Mouse (Mus musculus) heart, adult 11 months (tissue): Measurements from ENCODE around the gene Ric3.

Source experiments
- DNase-seq: peaks from one replicate; pipeline ENCODE4 v3.0.0; 2022

Gene Ric3

GRCm38 (mm10) chr7:109039445-109039844 lies 43.7 kb downstream of the Ric3 start:
- DNase-seq, result peak; percentile 66

- peak; percentile 11 for DNase-seq
These were observed 44.1 kb downstream of the Ric3 start for GRCm38 (mm10) chr7:109038987-109039386.

DNA sequence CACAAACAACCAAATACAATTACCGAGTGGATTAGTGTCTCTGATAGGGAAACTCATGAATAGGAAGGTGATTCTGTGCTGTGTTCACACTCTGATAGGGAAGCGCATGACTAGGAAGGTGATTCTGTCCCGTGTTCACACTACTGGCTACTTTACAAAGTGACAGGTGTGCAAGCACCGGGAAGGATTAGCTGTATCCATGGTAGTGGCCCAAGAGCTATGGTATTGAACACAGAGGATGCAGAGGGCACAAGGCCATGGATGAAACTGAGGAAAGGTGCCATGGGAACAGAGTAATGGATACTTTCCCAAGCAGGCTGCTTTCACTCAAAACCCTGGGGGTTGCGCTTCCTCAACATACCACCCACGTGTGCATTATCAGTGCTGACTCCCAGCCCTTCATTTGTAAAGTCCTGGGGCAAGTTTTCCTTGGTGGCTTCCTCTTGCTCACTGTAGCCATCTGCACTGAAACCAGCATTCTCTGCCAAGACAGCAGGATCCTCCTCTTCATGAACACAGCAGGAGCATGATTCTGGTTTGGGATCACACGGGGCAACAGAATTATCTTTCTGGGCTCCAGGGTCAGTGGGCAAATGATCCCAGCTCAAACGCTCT lies 44.9 kb downstream of the Ric3 start:
- peak; percentile 76 for DNase-seq

- no peak for DNase-seq
These were observed 51.1 kb downstream of the Ric3 start for GRCm38 (mm10) chr7:109032054-109032453.

DNA sequence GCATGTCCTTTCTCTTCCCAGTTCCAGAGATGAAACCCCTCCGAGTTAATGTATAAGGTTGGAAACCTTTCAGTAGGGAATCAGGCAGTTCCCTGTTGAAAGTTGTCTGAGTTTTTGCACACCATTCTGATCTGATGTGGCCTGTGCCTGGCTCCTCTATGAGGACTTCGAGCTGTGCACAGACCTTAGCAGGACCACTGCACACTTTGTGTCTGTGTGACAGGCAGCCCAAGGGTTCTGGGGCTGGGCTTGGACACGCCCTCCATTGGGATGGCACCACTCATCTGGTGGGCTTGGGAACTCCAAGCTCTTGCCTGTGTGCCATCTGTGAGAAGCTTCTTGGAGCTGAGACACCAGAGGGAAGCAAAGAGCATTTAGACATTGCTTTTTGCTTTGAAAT lies 51.8 kb downstream of the Ric3 start:
- DNase-seq, result peak; percentile 55

DNA sequence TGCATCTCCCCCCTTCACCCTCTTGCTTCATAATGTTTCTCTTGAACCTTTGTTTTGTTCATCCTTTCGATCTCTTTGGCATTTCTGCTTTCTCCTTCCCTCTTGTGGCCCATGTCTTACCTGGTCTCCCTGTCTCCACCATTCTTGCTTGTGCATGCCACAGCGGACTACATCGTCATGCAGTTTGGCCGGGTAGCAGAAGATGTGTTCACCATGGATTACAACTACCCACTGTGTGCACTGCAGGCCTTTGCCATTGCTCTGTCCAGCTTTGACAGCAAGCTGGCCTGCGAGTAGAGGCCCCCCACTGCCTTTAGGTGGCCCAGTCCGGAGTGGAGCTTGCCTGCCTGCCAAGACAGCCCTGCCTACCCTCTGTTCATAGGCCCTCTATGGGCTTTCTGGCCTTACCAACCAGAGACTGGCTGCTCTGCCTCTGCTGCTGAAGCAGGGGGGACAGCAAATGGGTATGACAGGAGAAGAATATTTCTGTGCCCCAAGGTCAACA lies 53.1 kb downstream of the Ric3 start:
- peak; percentile 74 for DNase-seq

DNA sequence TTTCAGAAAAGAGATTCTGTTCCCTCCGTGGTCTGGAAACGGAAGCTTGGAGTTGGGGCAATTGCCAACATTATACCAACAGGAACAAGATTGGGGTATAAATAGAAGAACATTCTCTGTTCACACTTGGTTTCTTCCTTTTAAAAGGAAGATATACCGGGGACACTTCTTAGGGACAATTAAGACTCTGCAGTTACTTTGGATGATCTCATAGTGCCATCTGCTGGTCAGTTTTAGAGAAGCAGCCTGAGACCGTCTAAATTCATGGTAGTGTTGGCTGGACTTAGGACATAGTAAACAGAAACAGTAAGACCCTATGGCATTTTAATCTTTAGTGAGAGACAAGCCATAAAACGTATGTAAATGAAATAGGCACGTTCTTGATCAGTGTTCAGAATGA lies 54.9 kb downstream of the Ric3 start:
- no peak for DNase-seq

DNA sequence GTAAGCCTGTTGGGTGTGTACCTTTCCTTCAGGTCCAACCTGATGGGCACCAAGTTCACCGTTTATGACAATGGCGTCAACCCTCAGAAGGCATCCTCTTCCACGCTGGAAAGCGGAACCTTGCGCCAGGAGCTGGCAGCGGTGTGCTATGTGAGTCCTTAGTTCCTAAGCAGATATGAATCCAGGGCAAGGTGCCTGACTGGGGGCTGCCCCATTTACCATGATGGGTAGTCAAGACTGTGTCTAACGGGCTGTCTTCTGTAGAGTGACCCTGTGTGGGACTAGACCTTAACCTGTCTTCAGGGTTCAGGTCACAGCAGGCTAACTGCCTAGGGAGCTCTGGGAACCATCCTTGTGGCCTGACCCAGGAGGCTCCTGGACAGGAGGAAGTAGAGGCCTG lies 55.4 kb downstream of the Ric3 start:
- DNase-seq, result peak; percentile 85

DNA sequence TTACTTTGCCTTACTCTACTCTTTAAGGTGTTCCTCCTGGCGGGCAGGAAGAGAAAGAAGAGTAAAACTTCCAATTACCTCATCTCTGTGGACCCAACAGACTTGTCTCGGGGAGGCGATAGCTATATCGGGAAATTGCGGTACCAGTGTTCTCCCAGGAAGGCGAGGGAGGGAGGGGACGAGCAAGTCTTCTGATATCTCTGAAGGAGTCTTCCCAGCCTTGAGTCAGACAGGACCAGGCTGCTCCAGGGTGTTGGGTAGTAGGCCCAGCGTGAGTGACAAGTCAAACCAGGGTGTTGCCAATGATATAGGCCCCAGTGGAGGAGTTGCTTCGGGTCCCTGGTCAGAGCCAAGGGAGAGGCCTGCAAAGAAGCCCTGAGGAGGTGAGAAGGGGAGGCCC lies 56.2 kb downstream of the Ric3 start:
- DNase-seq, result peak; percentile 80

GRCm38 (mm10) chr7:109025743-109026142 lies 57.4 kb downstream of the Ric3 start:
- peak; percentile 74 for DNase-seq

GRCm38 (mm10) chr7:109021428-109021827 lies 61.7 kb downstream of the Ric3 start:
- no peak for DNase-seq

GRCm38 (mm10) chr7:109019243-109019642 lies 63.9 kb downstream of the Ric3 start:
- DNase-seq, result peak; percentile 40

DNA sequence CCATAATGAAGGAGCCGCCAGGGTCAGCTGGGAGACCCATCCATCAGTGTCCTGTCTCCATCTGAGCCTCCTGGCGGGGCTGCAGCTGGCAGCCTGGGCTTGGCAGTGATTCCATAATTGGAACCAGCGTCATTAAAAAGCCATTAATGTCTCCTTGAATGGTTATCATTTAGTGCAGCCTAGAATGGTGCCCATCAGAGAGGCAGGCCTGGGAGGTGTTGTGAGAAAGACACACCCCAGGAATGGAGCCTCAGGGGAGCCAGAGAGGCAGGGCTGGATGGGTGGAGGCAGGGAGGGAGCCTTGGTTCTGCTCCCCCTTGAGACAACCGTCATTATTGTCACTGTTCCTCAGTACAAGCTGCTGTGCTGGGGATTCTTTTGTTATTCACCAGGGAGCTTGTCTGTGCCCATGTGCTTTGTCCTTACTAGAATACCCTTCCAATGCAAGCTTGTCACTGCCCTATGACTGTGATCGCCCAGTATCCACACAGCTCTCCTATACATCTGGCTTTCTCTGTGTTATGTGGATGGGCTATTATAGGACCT lies 66.7 kb downstream of the Ric3 start:
- no peak for DNase-seq

- no peak for DNase-seq
These were observed 68.3 kb downstream of the Ric3 start for GRCm38 (mm10) chr7:109014851-109015250.

DNA sequence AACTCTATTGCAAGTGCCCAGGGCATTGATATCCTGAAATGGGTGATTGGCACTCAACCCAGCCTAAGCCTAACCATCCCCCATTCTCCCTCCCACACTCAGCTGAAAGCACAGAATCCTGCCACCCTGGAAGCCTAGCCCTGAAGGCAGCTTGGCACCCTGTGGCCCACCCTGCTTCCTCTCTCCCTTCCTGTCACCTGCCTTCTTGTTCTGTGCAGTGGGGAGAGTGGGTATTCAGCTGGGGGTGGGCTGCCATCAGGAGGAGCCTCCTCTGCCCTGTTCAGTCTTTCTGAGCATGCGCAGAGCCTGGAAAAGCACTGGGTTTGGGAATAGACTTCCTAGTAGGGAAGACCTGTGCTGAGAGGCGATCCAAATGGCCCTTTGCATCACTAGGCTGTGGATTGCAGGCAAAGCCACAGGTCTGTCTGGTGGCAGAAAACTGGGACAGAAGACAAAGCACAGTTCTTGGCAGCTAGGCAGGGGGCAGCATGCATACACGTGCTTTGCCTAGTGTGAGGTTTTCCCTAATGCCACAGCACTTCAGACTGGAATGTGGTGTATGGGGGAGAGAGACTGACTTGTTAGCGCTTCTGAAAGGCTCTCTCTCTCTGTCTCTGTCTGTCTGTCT lies 70.0 kb downstream of the Ric3 start:
- no peak for DNase-seq

GRCm38 (mm10) chr7:109012575-109012974 lies 70.6 kb downstream of the Ric3 start:
- no peak for DNase-seq

DNA sequence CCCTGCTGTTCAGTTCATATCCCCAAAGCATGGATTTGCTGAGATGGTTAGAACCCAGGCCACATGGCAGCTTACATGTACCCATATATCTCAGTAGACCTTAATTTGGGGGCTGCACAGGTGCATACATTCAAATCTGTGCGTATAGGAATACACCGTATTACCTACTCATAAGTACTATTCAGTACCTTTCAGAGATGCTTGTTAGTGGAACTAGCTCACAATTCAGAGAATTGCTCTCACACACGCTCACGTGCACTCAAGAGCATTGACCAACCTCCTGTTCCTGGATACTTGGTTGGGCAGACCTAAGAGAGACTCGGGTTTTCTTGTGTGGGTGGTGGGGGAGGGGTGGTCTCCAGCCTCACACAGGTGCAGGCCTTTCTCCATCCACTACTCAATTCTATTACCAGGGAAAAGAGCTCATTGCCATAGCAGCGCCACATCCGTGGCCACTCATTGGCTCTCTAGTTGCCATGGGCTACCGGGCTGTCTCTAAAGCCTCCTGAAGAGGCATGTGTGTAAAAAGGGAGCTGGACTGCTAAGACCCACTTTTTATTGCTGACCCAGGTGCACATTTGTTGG lies 71.4 kb downstream of the Ric3 start:
- DNase-seq, result no peak

GRCm38 (mm10) chr7:109010720-109011595 lies 72.2 kb downstream of the Ric3 start:
- no peak for DNase-seq

DNA sequence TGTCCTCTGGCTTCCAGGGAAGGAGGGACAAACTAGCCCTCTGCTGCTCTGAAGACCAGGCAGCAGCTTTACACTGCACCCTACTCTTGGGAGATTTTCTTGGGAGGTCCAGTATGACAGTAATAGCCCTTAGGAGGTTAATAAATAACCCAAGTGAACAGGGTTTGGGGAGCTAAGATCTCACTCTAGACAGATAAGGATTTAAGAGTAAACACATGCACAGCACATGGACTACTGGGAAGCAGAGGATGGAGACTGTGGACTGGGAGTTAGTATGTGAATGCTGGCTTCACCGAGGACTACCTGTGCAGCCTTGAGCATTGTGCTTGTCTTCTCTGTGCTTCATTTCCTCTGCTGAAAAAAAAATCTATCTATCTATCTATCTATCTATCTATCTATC lies 73.9 kb downstream of the Ric3 start:
- DNase-seq, result no peak

DNA sequence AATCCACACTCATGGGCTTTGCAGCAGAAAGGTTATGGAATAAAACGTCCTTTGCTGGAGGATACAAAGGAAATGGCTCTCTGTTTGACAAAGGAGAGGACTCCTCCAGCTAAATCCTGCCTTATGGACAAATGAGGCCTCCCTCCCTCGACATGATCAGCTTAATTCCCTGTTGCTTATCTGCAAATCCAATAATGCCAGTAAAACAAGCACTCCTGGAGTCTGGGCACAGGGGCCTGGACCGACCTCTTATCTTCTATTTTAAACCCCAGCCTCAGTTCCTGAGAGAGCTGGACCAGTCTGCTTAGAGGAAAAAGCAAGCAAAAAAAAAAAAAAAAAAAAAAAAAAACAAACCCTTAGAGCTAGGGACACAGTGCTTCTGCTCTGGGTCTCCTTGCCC lies 79.5 kb downstream of the Ric3 start:
- DNase-seq, result no peak

DNA sequence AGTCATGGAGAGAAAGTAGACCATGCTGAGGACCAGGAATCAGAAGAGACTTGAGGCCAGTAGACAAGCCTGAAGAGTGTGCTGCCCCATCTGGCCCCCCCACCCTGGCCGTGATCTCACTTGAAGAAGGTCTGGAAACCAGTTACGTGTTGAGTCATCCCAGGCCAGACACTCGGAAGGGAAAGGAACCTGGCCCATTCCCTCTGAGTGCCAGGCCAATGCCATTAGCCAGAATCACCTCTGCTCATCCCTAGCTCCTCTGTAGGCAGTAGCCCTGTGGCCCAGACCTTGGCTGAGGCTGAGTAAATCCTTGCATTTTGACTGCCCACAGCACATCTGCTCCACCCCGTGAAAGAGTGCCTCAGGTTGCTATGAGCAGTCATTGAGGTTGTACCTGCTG lies 81.2 kb downstream of the Ric3 start:
- no peak for DNase-seq

DNA sequence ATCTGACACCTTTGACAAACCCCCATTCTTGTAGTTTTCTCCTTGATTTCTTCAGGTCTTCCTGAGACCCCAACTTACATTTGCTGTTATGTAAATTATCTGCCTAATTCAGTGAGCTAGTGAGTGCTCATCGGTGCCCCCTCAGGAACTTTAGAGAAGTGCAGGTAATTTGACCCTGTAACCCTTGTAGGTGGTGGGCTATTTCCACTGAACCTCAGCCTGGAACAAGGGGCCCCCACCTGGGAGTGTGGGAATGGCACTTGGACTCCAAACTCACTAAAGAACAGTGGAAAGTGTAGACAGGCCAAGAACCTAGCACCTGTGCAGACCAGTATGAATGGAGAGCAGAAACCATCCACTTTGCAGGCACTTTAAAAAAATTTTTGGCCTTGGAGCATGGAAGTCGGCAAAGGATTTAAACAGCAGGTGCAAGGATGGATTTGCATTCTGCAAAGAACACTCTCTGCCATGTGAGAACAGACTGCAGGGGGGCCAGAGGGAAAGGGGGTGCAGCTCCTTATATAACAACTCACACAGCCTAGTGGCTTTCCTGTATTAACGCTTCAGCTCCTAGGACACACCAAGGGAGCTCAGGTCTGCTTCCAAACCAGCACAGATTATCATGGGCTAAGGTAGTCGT lies 82.7 kb downstream of the Ric3 start:
- DNase-seq, result no peak

- DNase-seq, result no peak
These were observed 87.0 kb downstream of the Ric3 start for GRCm38 (mm10) chr7:108996156-108996555.
